Mouse (Mus musculus): ENCODE measurements around the gene Stk11ip. TPM values are rescaled to one million over a fixed set of nuclear protein-coding genes. Genes with fewer than 3 reads are reported as not detected.

Stk11ip gene
- total and polyA plus RNA-seq, 2 experiments from 2014 or later = 16.9 to 32.7 TPM

DNA sequence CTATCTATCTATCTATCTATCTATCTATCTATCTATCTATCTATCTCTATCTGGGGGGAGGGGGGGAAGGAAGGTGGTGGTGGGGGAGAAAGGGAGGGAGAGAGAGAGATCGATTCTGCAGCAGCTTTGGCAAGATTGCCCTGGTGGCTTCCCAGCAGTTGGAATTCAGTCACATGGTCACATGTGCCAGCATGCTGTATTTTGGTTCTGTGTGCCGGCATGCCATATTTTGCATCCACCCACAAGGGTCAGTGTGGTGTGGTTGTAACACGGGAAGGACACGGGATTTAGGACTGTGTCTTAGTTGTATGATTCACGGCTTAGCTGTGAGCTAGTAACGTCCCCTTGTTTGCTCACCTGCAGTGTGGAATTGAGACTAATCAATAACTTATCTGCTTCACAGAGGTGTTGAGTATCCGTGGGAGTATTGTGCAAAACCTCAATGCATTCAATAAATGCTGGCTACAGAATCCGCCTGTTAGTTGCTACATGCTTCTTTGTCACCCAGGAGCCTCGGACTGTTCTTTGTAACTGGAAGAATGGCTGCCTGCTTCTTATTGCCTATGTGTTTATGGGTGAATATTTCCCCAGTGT is 17.4 kb downstream of the Stk11ip start:
- WGBS = 77% methylated on average over 9 of the region's 9 CpGs

DNA sequence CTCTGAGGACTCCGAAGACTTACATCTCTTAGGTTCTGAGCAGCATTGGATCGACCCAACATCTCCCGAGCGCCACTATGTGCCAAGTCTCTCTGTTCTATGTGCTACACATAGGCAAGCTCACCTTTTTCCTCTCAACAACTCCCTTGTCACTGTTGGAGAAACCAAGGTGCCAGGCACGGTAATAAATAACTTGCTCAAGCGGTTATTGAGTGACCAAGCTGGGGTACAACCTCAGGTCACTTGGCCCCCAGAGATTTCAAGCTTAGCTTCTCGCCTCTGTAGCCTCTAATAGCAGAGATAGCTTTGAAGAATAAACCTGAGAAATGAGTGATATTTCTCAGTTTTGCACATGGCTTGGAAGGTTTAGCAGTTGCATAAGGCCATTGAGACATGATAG is 20.2 kb downstream of the Stk11ip start:
- DNase-seq (ENCODE audit: low spot score) (no peak), ATAC-seq (ENCODE audit: low FRiP score) (no peak)
- TF ChIP-seq CTCF (IDR thresholded peaks at IDR 0.05) = no peak
- Histone ChIP-seq H3K36me3 (ENCODE audit: insufficient read depth, low read length) (peaks cover 6% of the 10 kb centered on the region; the same call in 1 of the 2 replicates), H3K4me3 (ENCODE audit: low read depth, low read length) (no peak overlapping the region), H3K27ac (ENCODE audit: low read depth, low read length) (no peak overlapping the region), H3K4me2 (ENCODE audit: low read depth, low read length, poor library complexity, severe bottlenecking) (no peak overlapping the region), H3K9me3 (ENCODE audit: low read length) (no peaks in the 10 kb centered on the region), H3K27me3 (ENCODE audit: insufficient read depth, low read length) (no peaks in the 10 kb centered on the region), H3K4me1 (ENCODE audit: insufficient read depth, low read length) (peaks cover 7% of the 10 kb centered on the region; the same call in 1 of the 2 replicates), H3K9ac (replicated peaks; ENCODE audit: low read length, poor library complexity, severe bottlenecking) (no peak overlapping the region)
- WGBS = 94% methylated on average over 7 of the region's 7 CpGs

More for the DNA sequence above, 17.4 kb downstream of the Stk11ip start:
- H3K4me3 ChIP-seq (ENCODE audit: low read depth, low read length) = no peak overlapping the region
- TF ChIP-seq CTCF (IDR thresholded peaks at IDR 0.05) = no peak
- H3K4me2 ChIP-seq (ENCODE audit: low read depth, low read length, poor library complexity, severe bottlenecking) = no peak overlapping the region
- peaks cover 30% of the 10 kb centered on the region for H3K36me3 ChIP-seq (ENCODE audit: insufficient read depth, low read length)
- H3K27ac ChIP-seq (ENCODE audit: low read depth, low read length) = no peak overlapping the region
- DNase-seq (ENCODE audit: low spot score) = no peak
- no peak overlapping the region for H3K9ac ChIP-seq (replicated peaks; ENCODE audit: low read length, poor library complexity, severe bottlenecking)
- no peak for ATAC-seq (ENCODE audit: low FRiP score)
- H3K4me1 ChIP-seq (ENCODE audit: insufficient read depth, low read length) = no peaks in the 10 kb centered on the region
- no peaks in the 10 kb centered on the region for H3K27me3 ChIP-seq (ENCODE audit: insufficient read depth, low read length)
- H3K9me3 ChIP-seq (ENCODE audit: low read length) = no peaks in the 10 kb centered on the region

DNA sequence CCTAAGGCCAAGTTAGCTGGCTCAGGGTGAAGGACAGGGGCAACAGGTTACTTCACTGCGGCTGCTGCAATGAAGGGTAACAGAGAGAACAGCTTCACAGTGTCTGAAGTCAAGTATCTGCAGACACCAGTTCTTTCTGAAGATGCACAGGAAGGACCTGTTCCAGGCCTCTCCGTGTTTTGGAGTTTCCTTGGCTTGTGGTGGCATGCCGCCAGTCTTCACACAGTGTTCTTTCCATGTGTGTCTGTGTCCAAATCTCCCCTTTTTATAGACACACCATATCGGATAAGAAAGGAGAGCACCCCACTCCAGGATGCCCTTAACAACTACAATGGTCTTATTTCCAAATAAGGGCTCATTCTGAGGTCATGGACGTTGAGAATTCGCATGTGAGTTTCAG is 23.0 kb downstream of the Stk11ip start:
- Histone ChIP-seq H3K4me1 (ENCODE audit: insufficient read depth, low read length) (peaks cover 17% of the 10 kb centered on the region), H3K4me2 (ENCODE audit: low read depth, low read length, poor library complexity, severe bottlenecking) (no peak overlapping the region), H3K9ac (replicated peaks; ENCODE audit: low read length, poor library complexity, severe bottlenecking) (no peak overlapping the region), H3K4me3 (ENCODE audit: low read depth, low read length) (no peak overlapping the region), H3K36me3 (ENCODE audit: insufficient read depth, low read length) (peaks cover 6% of the 10 kb centered on the region), H3K27ac (ENCODE audit: low read depth, low read length) (no peak overlapping the region), H3K27me3 (ENCODE audit: insufficient read depth, low read length) (no peaks in the 10 kb centered on the region), H3K9me3 (ENCODE audit: low read length) (no peaks in the 10 kb centered on the region)
- DNase-seq (ENCODE audit: low spot score) (no peak), ATAC-seq (ENCODE audit: low FRiP score) (no peak)
- TF ChIP-seq CTCF (IDR thresholded peaks at IDR 0.05) = no peak
- 93% methylated on average over 6 of the region's 6 CpGs for WGBS

DNA sequence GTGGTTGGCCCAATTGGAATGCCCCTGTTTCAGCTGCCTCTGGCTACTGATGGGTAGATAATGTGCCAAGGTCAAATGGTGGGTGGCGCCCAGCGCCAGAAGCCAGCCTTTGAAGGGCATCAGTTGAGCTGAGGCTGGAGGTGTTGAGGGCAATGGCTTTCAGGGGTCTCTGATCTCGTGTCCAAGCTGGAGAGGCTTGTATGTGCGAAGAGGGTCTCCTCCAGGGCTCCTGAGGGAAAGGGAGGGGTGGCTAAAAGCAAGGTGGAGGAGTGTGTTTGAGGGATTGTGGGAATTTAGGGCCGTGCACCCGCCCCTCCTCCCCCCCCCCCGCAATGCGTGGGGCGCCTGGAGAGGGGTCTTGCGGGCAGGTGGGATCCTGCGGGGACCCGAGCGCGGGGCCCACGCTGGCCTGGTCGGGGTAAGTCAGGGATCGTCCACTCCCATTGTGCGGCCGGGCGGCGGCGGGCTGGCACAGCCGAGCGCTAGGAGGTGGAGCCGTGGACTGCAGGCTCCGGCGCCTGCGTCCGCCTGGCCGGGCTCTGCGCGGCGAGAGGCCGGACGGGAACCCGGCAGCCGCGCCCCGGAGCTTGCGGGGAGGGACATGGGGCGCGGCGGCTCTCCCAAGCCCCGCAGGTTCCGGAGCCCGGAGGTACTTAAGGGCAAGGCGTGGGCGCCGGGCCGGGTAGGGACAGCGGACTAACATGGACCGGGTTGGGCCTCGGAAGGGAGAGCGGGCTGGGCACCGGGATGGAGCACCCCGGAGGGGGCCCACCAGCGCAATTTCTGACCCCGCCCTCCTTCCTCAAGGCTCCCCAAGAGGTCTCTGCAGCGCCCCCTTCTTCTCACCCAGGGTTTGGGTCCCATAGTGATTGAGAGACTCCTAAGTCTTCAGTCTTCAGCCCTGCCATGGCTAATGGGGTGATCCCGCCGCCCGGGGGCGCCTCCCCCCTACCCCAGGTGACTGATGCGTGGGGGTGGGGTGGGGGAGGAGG is 24.9 kb downstream of the Stk11ip start, which contains the start of gene Slc4a3:
Gene Slc4a3, plus strand, starts transcription at position 302 of the 992 bp plus-strand sequence.
- H3K9me3 ChIP-seq (ENCODE audit: low read length) = no peaks in the 10 kb centered on the region
- H3K4me1 ChIP-seq (ENCODE audit: insufficient read depth, low read length) = peaks cover 17% of the 10 kb centered on the region
- TF ChIP-seq CTCF (IDR thresholded peaks at IDR 0.05) = peak; percentile 60
- peak within 1 kb of the TSS; percentile 89 for H3K9ac ChIP-seq (replicated peaks; ENCODE audit: low read length, poor library complexity, severe bottlenecking)
- ATAC-seq (ENCODE audit: low FRiP score) (peak; percentile 78), DNase-seq (ENCODE audit: low spot score) (peak; percentile 72)
- H3K27me3 ChIP-seq (ENCODE audit: insufficient read depth, low read length) = no peaks in the 10 kb centered on the region
- 2% methylated on average over 35 of the region's 64 CpGs for WGBS
- H3K36me3 ChIP-seq (ENCODE audit: insufficient read depth, low read length) = peaks cover 25% of the 10 kb centered on the region
- H3K4me2 ChIP-seq (ENCODE audit: low read depth, low read length, poor library complexity, severe bottlenecking) = peak within 1 kb of the TSS; percentile 70
- peak within 1 kb of the TSS; percentile 69 for H3K4me3 ChIP-seq (ENCODE audit: low read depth, low read length)
- peak within 1 kb of the TSS; percentile 66 for H3K27ac ChIP-seq (ENCODE audit: low read depth, low read length)

DNA sequence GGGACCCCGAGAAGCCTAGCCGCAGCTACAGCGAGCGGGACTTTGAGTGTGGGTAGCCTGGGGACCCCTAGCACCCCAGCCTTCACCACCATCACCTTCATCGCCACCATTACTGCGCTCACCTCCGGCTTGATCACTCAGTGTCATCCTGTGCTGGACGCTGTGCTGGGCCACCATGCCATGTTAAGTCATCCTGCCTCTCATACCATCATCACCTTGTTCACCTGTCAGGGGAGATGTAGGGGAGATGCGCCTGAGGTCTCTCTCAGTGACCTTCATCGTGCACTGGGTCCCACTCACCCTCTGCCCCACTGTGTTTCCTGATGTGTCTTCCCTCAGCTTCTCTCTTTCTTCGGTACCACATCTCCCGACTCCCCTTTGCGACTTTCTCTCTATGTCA is 26.0 kb downstream of the Stk11ip start:
- ATAC-seq (ENCODE audit: low FRiP score) (no peak), DNase-seq (ENCODE audit: low spot score) (no peak)
- Histone ChIP-seq H3K27ac (ENCODE audit: low read depth, low read length) (0 out of 2 replicates have a peak overlapping the region, but pooled peaks have one; percentile 66), H3K4me1 (ENCODE audit: insufficient read depth, low read length) (peaks cover 17% of the 10 kb centered on the region), H3K9ac (replicated peaks; ENCODE audit: low read length, poor library complexity, severe bottlenecking) (no peak overlapping the region), H3K36me3 (ENCODE audit: insufficient read depth, low read length) (peaks cover 33% of the 10 kb centered on the region), H3K4me2 (ENCODE audit: low read depth, low read length, poor library complexity, severe bottlenecking) (peak overlapping the region; percentile 70), H3K4me3 (ENCODE audit: low read depth, low read length) (peak overlapping the region; percentile 69; the same call in 1 of the 2 replicates), H3K9me3 (ENCODE audit: low read length) (no peaks in the 10 kb centered on the region), H3K27me3 (ENCODE audit: insufficient read depth, low read length) (no peaks in the 10 kb centered on the region)
- 94% methylated on average over 13 of the region's 13 CpGs for WGBS
- TF ChIP-seq CTCF (IDR thresholded peaks at IDR 0.05) = no peak
